Mouse (Mus musculus): ENCODE data around the gene Kcnmb1. TPM values are rescaled to one million over a fixed set of nuclear protein-coding genes. Genes with fewer than 3 reads are reported as not detected.

The Kcnmb1 gene
- total and polyA plus RNA-seq, 2 experiments, result 0.01 TPM; not detected in 1

DNA sequence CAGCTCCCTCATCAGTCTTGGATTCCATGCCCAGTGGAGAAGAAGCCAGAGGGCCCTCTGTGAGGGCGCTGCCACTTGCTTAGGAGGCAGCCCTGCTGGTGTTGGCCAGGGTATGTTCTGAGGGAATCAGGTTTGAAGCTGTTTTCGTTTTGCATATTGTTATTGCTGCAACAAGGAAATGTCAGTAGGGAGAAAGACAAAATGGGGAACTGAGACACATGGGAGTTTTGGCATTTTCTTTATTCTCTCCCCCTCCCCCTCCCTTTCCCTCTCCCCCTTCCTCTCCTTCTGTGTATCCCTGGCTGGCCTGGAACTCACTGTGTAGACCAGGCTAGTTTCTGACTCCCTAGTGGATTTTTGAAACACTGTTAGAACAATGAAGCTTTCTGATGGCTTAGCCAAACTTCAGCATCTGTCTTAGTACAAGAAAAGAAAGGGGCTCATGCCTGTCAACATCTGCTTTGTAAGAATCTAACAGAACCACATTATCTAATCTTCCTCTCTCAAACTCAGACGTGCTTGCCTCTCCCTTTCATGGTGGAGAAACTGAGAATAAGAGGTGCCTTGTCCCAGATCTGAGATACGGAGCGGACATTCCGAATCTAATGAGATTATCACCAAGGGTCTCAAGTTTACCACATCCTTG is 49.3 kb downstream of the Kcnmb1 start:
- DNase-seq (ENCODE audit: extremely low read depth, low read depth, low spot score), result peak; percentile 18
- H3K9ac ChIP-seq (ENCODE audit: low read depth, low read length), result no peak overlapping the region
- no peaks in the 10 kb centered on the region for H3K36me3 ChIP-seq (ENCODE audit: control insufficient read depth, insufficient read depth, low read length)
- no peaks in the 10 kb centered on the region for H3K79me2 ChIP-seq (ENCODE audit: control insufficient read depth, insufficient read depth, low read length)
- no peaks in the 10 kb centered on the region for H3K27me3 ChIP-seq (ENCODE audit: control insufficient read depth, insufficient read depth, low read length)
- H3K4me3 ChIP-seq (ENCODE audit: insufficient read depth, low read depth, low read length), result no peak overlapping the region
- WGBS, result 77% methylated on average over 6 of the region's 6 CpGs
- H3K4me1 ChIP-seq (ENCODE audit: control insufficient read depth, insufficient read depth, low read length), result no peaks in the 10 kb centered on the region; the same call in 1 of the 2 replicates
- TF ChIP-seq CTCF (IDR thresholded peaks at IDR 0.05; ENCODE audit: low read depth, low read length), result no peak
- TF ChIP-seq POLR2A (IDR thresholded peaks at IDR 0.05; ENCODE audit: extremely low read depth, insufficient read depth, low read length), result no peak
- no peak overlapping the region for H3K27ac ChIP-seq (replicated peaks; ENCODE audit: insufficient read depth, low read depth, low read length)

Other genes with a start within 250 kb of the Kcnmb1 start
- not detected in 2 replicates for gene Kcnip1, start 30.1 kb downstream of the Kcnmb1 start, total RNA-seq (2014; rRNA removed)
- gene Kcnip1, start 30.1 kb downstream of the Kcnmb1 start, polyA plus RNA-seq (2012; rRNA removed), result not detected in 2 replicates
- gene Lcp2, start 83.9 kb downstream of the Kcnmb1 start, total RNA-seq (2014; rRNA removed), result 2.9 and 7.3 TPM in 2 replicates
- gene Lcp2, start 83.9 kb downstream of the Kcnmb1 start, polyA plus RNA-seq (2012; rRNA removed), result 1.1 and 2.3 TPM in 2 replicates
- not detected in 2 replicates for gene 4930469K13Rik, start 135.5 kb downstream of the Kcnmb1 start, total RNA-seq (2014; rRNA removed)
- not detected in 2 replicates for gene 4930469K13Rik, start 135.5 kb downstream of the Kcnmb1 start, polyA plus RNA-seq (2012; rRNA removed)
- gene Foxi1, start 245.1 kb downstream of the Kcnmb1 start, total RNA-seq (2014; rRNA removed), result not detected in 2 replicates
- gene Foxi1, start 245.1 kb downstream of the Kcnmb1 start, polyA plus RNA-seq (2012; rRNA removed), result not detected in 2 replicates

Data from liver, adult 2 months (tissue).